Mouse (Mus musculus) heart, embryonic 16.5 days (tissue): ENCODE data around the gene Nrp1. TPM values are rescaled to one million over a fixed set of nuclear protein-coding genes. Genes with fewer than 3 reads are reported as not detected.

Experiments used
- ATAC-seq: fragments of 200-750 bp; cut with Nextera tagmentation; replicated peaks from 2 replicates; pipeline ENCODE4 v1.8.0; 2017; ENCODE audit warnings: moderate number of reproducible peaks; ENCODE audit not compliant: insufficient read depth, low FRiP score; ENCODE audit errors: extremely low read depth
- H3K27ac ChIP-seq: fragments of 300-500 bp; sonication (generic); 2 replicates; pipeline ENCODE4 v1.5.1; 2014; ENCODE audit warnings: mild to moderate bottlenecking, low read length, control low read depth, moderate library complexity
- H3K27me3 ChIP-seq: fragments of 300-500 bp; sonication (generic); 2 replicates; pipeline ENCODE4 v1.6.1; 2014; ENCODE audit warnings: low read length, mixed read lengths; ENCODE audit not compliant: control insufficient read depth, insufficient read depth
- H3K36me3 ChIP-seq: fragments of 300-500 bp; sonication (generic); 2 replicates; pipeline ENCODE4 v1.6.1; 2014; ENCODE audit not compliant: control insufficient read depth, insufficient read depth
- H3K4me1 ChIP-seq: fragments of 300-500 bp; sonication (generic); 2 replicates; pipeline ENCODE4 v1.6.1; 2014; ENCODE audit warnings: low read length, mixed read lengths; ENCODE audit not compliant: control insufficient read depth, insufficient read depth
- H3K4me2 ChIP-seq: fragments of 300-500 bp; sonication (generic); 2 replicates; pipeline ENCODE4 v1.6.1; 2014; ENCODE audit warnings: low read depth, mild to moderate bottlenecking, control low read depth, low read length
- H3K4me3 ChIP-seq: fragments of 300-500 bp; sonication (generic); 2 replicates; pipeline ENCODE4 v1.5.1; 2014; ENCODE audit warnings: mild to moderate bottlenecking, control low read depth, low read length
- H3K9ac ChIP-seq: fragments of 300-500 bp; sonication (generic); 2 replicates; pipeline ENCODE4 v1.6.1; 2014; ENCODE audit warnings: low read length, control low read depth
- H3K9me3 ChIP-seq: fragments of 300-500 bp; sonication (generic); replicated peaks from 2 replicates; pipeline ENCODE4 v1.6.1; 2016; ENCODE audit warnings: low read length; ENCODE audit not compliant: control insufficient read depth
- WGBS: fragments of 180-500 bp; shearing (Covaris S2); extraction: QIAGEN DNeasy Blood & Tissue Kit; methylation state at CpG from one replicate; pipeline ENCODE4 v1.1.7; 2014; 5-methylcytosine and 5-hydroxymethylcytosine counted together
- polyA plus RNA-seq: library from polyadenylated mRNA; unstranded; fragments of >200 nt; fragmentation: Nextera tagmentation; extraction: Ambion mirVana; gene quantifications from 2 replicates; pipeline ENCODE4 v1.2.1, GENCODE M21; 2015

Nrp1 gene
- polyA plus RNA-seq, 1 experiment from 2014 or later: 159 TPM

- Histone ChIP-seq H3K4me1 (peaks cover 8% of the 10 kb centered on the region), H3K27ac (no peak overlapping the region), H3K4me3 (no peak overlapping the region), H3K4me2 (no peak overlapping the region), H3K27me3 (no peaks in the 10 kb centered on the region), H3K9ac (no peak overlapping the region), H3K36me3 (peaks cover 68% of the 10 kb centered on the region), H3K9me3 (no peaks in the 10 kb centered on the region)
- 82% methylated on average over 4 of the region's 4 CpGs for WGBS
- ATAC-seq: no peak
These were observed 105.7 kb downstream of the Nrp1 start for GRCm38 (mm10) chr8:128464056-128464623.

GRCm38 (mm10) chr8:128465553-128465952, 107.1 kb downstream of the Nrp1 start:
- Histone ChIP-seq H3K9me3 (no peaks in the 10 kb centered on the region), H3K27me3 (no peaks in the 10 kb centered on the region), H3K4me2 (no peak overlapping the region), H3K36me3 (peaks cover 68% of the 10 kb centered on the region), H3K4me1 (peaks cover 18% of the 10 kb centered on the region), H3K9ac (no peak overlapping the region), H3K4me3 (no peak overlapping the region), H3K27ac (peak overlapping the region; percentile 35; the same call in 1 of the 2 replicates)
- 75% methylated on average over 2 of the region's 2 CpGs for WGBS
- no peak for ATAC-seq

GRCm38 (mm10) chr8:128466681-128467430, 108.5 kb downstream of the Nrp1 start:
- Histone ChIP-seq H3K4me3 (no peak overlapping the region), H3K27ac (no peak overlapping the region), H3K36me3 (peaks cover 70% of the 10 kb centered on the region), H3K9ac (no peak overlapping the region), H3K9me3 (no peaks in the 10 kb centered on the region), H3K27me3 (no peaks in the 10 kb centered on the region), H3K4me1 (peaks cover 18% of the 10 kb centered on the region), H3K4me2 (no peak overlapping the region)
- ATAC-seq: no peak
- 61% methylated on average over 4 of the region's 4 CpGs for WGBS

GRCm38 (mm10) chr8:128470097-128470496, 111.7 kb downstream of the Nrp1 start:
- 33% methylated on average over 2 of the region's 2 CpGs for WGBS
- peak overlapping the region; percentile 73 for H3K27ac ChIP-seq
- no peak overlapping the region for H3K9ac ChIP-seq
- no peaks in the 10 kb centered on the region for H3K9me3 ChIP-seq
- H3K4me2 ChIP-seq: no peak overlapping the region
- no peak for ATAC-seq
- peaks cover 18% of the 10 kb centered on the region for H3K4me1 ChIP-seq
- H3K27me3 ChIP-seq: no peaks in the 10 kb centered on the region
- no peak overlapping the region for H3K4me3 ChIP-seq
- H3K36me3 ChIP-seq: peaks cover 62% of the 10 kb centered on the region

GRCm38 (mm10) chr8:128471186-128471585, 112.8 kb downstream of the Nrp1 start:
- Histone ChIP-seq H3K27ac (no peak overlapping the region), H3K4me2 (no peak overlapping the region), H3K4me3 (no peak overlapping the region), H3K9ac (no peak overlapping the region), H3K27me3 (no peaks in the 10 kb centered on the region), H3K4me1 (peaks cover 16% of the 10 kb centered on the region), H3K9me3 (no peaks in the 10 kb centered on the region), H3K36me3 (peaks cover 57% of the 10 kb centered on the region)
- 83% methylated on average over 2 of the region's 2 CpGs for WGBS
- ATAC-seq: no peak

GRCm38 (mm10) chr8:128472871-128473270, 114.5 kb downstream of the Nrp1 start:
- Histone ChIP-seq H3K4me1 (peaks cover 17% of the 10 kb centered on the region), H3K9me3 (no peaks in the 10 kb centered on the region), H3K27ac (no peak overlapping the region), H3K9ac (no peak overlapping the region), H3K4me3 (no peak overlapping the region), H3K27me3 (no peaks in the 10 kb centered on the region), H3K4me2 (no peak overlapping the region), H3K36me3 (peaks cover 64% of the 10 kb centered on the region)
- no peak for ATAC-seq
- 85% methylated on average over 2 of the region's 2 CpGs for WGBS

GRCm38 (mm10) chr8:128473456-128474239, 115.2 kb downstream of the Nrp1 start:
- no peak overlapping the region for H3K4me3 ChIP-seq
- H3K9ac ChIP-seq: no peak overlapping the region
- peaks cover 17% of the 10 kb centered on the region for H3K4me1 ChIP-seq
- no peak overlapping the region for H3K4me2 ChIP-seq
- ATAC-seq: 0 out of 2 replicates have a peak, but pooled peaks have one; percentile 15
- H3K27ac ChIP-seq: no peak overlapping the region
- H3K27me3 ChIP-seq: no peaks in the 10 kb centered on the region
- H3K9me3 ChIP-seq: no peaks in the 10 kb centered on the region
- 72% methylated on average over 5 of the region's 5 CpGs for WGBS
- peaks cover 65% of the 10 kb centered on the region for H3K36me3 ChIP-seq

GRCm38 (mm10) chr8:128474614-128475013, 116.2 kb downstream of the Nrp1 start:
- Histone ChIP-seq H3K4me2 (no peak overlapping the region), H3K27me3 (no peaks in the 10 kb centered on the region), H3K36me3 (peaks cover 59% of the 10 kb centered on the region), H3K4me1 (peaks cover 11% of the 10 kb centered on the region), H3K4me3 (no peak overlapping the region), H3K27ac (no peak overlapping the region), H3K9me3 (no peaks in the 10 kb centered on the region), H3K9ac (no peak overlapping the region)
- no peak for ATAC-seq
- WGBS: 33% methylated on average over 2 of the region's 2 CpGs

- Histone ChIP-seq H3K27ac (no peak overlapping the region), H3K27me3 (no peaks in the 10 kb centered on the region), H3K36me3 (peaks cover 54% of the 10 kb centered on the region), H3K4me3 (no peak overlapping the region), H3K4me2 (no peak overlapping the region), H3K9ac (no peak overlapping the region), H3K9me3 (no peaks in the 10 kb centered on the region), H3K4me1 (peaks cover 3% of the 10 kb centered on the region; the same call in 1 of the 2 replicates)
- 76% methylated on average over 1 of the region's 1 CpGs for WGBS
- ATAC-seq: no peak
These were observed 117.8 kb downstream of the Nrp1 start for GRCm38 (mm10) chr8:128476206-128476605.
